Mouse (Mus musculus) cortical plate, adult 2 months (tissue): ENCODE data around the gene Plet1. TPM values are rescaled to one million over a fixed set of nuclear protein-coding genes. Genes with fewer than 3 reads are reported as not detected.

Experiments
- H3K27ac ChIP-seq: fragments of 200-500 bp; 2 replicates; pipeline ENCODE4 v1.5.1; 2012; ENCODE audit warnings: low read length, control low read depth, inconsistent platforms; ENCODE audit not compliant: insufficient read depth
- H3K4me1 ChIP-seq: fragments of 200-500 bp; 2 replicates; pipeline ENCODE4 v1.6.1; 2011; ENCODE audit warnings: low read length; ENCODE audit not compliant: control insufficient read depth, insufficient read depth
- H3K4me3 ChIP-seq: fragments of 200-500 bp; 2 replicates; pipeline ENCODE4 v1.5.1; 2011; ENCODE audit warnings: mild to moderate bottlenecking, low read length, control low read depth; ENCODE audit not compliant: insufficient read depth
- CTCF ChIP-seq: fragments of 200-500 bp; IDR thresholded peaks from 2 replicates; pipeline ENCODE4 v1.5.1; 2011; ENCODE audit warnings: mild to moderate bottlenecking, control low read depth, low read length; ENCODE audit not compliant: insufficient read depth; ENCODE audit errors: extremely low read depth
- POLR2A ChIP-seq: fragments of 200-500 bp; IDR thresholded peaks from 2 replicates; pipeline ENCODE4 v1.6.1; 2011; ENCODE audit warnings: mild to moderate bottlenecking, low read length, control low read depth; ENCODE audit not compliant: insufficient read depth; ENCODE audit errors: extremely low read depth
- polyA plus RNA-seq: library from polyadenylated mRNA; depleted of rRNA; stranded (reverse); fragments of >200 nt; gene quantifications from 2 replicates; pipeline ENCODE4 v1.2.3, GENCODE M21; 2012

Gene Plet1
- polyA plus RNA-seq, 1 experiment: 0.13 TPM

DNA sequence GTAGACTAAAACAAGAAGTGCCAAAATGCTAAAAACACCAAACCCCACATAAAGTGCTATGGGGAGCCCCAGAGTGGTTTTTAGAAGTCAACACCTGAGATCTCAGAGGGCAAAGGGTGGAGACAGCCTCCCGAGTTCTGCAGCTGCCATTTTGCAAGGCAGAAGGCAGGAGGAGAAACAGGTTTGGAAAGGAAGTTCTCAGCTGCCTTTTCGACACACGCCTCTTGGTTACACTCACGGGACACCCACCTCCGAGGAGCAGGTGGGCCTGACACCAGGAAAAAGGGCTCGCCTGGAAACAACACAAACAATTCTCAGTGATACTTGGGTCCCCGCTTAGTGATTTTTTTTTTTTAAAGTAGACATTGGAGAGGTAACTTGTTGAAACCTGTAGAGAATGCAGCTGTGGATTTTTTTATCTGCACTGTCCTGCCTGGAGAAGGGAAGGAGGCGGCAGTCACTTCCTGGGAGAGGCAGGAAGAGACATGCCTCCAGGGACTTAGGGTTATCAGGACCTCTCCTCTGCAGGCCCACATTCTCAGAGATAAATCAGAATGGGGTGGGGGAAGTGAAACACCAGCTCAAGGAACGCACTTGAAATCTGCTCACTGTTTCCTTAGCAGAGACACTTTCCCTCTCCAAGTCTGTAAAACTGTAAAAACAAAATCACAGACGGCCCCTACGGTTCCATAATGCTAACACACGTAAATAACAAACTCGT, 23.0 kb upstream of the Plet1 start:
- Histone ChIP-seq H3K4me3 (no peak overlapping the region), H3K27ac (no peak overlapping the region), H3K4me1 (no peaks in the 10 kb centered on the region)
- no peak for TF ChIP-seq CTCF
- no peak for TF ChIP-seq POLR2A

DNA sequence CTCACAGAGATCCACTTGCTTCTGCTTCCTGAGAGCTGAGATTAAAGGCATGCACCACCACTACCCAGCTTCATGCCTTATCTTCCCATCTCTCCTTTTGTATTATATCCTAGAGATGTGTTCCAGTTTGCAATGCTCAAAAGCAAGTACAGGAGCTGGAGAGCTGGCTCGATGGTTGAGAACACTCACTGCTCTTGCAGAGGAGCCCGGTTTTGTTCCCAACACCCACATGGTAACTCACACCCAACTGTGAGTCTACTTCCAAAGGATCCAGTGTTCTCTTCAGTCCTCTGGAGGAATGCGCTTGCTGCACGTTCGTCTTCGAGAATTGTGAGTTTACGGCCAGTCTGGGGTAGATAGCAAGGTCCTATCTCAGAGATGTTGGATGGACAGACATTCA, 19.0 kb upstream of the Plet1 start:
- TF ChIP-seq POLR2A: no peak
- TF ChIP-seq CTCF: no peak
- no peaks in the 10 kb centered on the region; the same call in 1 of the 2 replicates for H3K4me1 ChIP-seq
- H3K27ac ChIP-seq: no peak overlapping the region
- no peak overlapping the region for H3K4me3 ChIP-seq

DNA sequence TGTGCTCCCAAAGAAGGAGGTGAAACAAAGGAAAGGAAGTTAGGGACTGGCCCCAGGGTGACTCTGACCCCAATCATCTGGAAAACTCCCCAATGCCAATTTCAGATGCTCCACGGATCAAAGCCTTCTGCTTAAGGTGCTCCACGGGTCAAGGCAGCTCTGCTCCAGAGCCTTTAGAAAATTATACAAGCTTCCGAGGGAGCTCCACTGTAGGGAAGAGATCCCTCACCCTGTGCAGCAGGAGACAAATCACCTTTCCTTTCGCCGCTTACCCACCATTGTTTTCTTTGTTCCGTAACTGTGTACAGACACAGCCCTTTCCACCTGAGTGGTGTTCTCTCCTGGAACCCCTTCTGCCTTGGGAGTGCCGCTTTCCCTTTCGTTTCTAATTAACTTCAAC, 18.6 kb upstream of the Plet1 start:
- Histone ChIP-seq H3K4me3 (no peak overlapping the region), H3K4me1 (no peaks in the 10 kb centered on the region; the same call in 1 of the 2 replicates), H3K27ac (no peak overlapping the region)
- TF ChIP-seq POLR2A (no peak), CTCF (no peak)

DNA sequence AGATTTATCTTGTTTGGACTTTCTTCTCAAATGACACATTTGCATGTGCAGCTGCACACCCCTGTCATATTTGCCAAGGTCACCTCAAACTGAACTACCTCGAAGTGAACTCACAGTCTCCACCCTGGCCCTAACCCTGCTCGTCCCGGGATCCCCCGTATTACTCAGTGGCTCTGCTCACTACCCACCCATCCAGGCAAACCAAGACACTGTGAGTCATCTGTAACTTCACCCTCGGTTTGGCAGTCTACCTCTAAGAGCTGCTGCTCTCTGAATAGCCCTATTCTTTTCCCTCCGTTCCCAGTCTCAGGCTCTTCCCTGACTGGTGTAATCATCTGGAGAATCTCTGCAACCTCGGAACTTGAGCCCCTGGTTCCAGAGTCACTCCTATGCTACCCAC, 17.7 kb upstream of the Plet1 start:
- H3K27ac ChIP-seq: no peak overlapping the region
- TF ChIP-seq CTCF (no peak), POLR2A (no peak)
- H3K4me3 ChIP-seq: no peak overlapping the region
- no peaks in the 10 kb centered on the region; the same call in 1 of the 2 replicates for H3K4me1 ChIP-seq

DNA sequence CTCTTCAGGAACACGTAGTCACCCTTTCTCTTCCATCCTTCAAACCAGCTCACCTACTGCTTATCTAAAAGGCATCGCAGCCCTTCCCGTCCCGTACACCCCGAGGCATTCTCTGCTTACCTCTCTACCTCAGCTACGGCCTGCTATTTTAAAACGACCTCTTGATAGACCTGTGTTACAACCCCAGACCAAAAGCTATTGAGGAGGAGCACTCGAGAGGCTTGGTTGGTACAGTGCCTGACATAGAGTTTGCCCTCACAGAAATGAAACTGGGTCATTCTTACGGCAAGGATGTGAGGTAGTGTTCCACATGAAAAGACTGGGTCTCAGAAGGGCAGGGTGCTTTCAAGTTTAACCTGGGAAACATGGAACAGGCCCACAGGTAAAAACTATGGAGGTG, 17.1 kb upstream of the Plet1 start:
- Histone ChIP-seq H3K4me3 (no peak overlapping the region), H3K27ac (no peak overlapping the region), H3K4me1 (no peaks in the 10 kb centered on the region; the same call in 1 of the 2 replicates)
- TF ChIP-seq POLR2A (no peak), CTCF (no peak)

DNA sequence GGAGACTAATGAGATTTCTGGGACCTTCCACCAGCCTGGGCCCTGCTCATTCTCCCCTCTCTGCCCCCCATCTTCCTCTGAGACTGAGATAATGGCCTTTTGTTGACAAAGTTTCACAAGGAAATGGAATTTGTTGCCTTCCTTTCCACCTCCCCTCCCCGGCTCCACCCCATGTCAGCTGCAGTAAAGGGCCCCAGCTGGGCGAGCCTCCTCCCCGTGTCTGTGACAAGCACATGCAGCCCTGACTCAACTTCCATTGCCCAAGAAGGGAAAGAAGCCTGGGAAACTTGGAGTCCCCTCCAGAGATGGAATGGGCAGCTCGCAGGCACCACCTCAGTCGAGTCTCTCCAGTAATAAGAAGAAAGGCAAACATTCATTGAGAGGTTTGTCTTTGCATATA, 15.5 kb upstream of the Plet1 start:
- H3K27ac ChIP-seq: no peak overlapping the region
- TF ChIP-seq CTCF: no peak
- no peak for TF ChIP-seq POLR2A
- no peaks in the 10 kb centered on the region; the same call in 1 of the 2 replicates for H3K4me1 ChIP-seq
- no peak overlapping the region for H3K4me3 ChIP-seq

DNA sequence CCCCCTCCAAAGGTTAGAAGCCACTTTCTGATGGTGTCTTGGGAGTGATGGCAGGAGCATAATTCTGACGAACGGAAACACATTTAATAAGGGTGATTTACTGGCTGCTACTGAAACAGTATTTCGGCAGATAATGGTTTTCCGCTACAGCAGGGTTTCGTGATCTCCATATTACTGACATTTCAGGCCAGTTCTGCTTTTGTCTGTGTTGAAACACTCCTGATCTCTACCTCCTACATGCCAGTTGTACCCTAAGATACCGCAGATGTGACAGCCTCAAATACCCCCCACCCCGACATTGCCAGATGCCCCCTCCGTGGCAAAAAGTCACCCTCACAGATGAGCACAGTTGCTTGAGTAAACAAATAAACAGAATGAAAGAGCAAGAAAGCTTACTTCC, 14.8 kb upstream of the Plet1 start:
- TF ChIP-seq POLR2A: no peak
- TF ChIP-seq CTCF: no peak
- no peak overlapping the region for H3K4me3 ChIP-seq

DNA sequence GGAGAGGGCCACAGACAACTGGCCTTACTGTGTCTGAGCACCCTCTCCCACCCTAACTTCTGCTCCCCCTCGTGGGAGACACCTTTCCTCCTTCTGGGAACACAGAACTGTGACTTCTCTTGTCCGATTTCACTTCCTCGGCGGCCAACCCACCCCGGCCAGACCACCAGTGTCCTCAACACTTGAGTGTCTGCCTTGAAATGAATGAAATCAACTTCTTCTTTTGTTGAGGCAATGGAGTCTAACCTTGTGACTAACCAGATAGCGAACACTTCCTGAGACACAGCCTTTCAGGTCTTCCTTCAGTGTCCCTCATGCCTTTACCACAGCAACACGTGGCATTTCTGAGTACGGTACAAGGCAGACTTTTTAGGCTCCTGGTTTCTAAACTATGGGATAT, 11.6 kb upstream of the Plet1 start:
- TF ChIP-seq POLR2A: no peak
- TF ChIP-seq CTCF: no peak
- Histone ChIP-seq H3K4me1 (no peaks in the 10 kb centered on the region), H3K27ac (no peak overlapping the region), H3K4me3 (no peak overlapping the region)

More for the DNA sequence above, 14.8 kb upstream of the Plet1 start:
- no peaks in the 10 kb centered on the region; the same call in 1 of the 2 replicates for H3K4me1 ChIP-seq
- no peak overlapping the region for H3K27ac ChIP-seq

DNA sequence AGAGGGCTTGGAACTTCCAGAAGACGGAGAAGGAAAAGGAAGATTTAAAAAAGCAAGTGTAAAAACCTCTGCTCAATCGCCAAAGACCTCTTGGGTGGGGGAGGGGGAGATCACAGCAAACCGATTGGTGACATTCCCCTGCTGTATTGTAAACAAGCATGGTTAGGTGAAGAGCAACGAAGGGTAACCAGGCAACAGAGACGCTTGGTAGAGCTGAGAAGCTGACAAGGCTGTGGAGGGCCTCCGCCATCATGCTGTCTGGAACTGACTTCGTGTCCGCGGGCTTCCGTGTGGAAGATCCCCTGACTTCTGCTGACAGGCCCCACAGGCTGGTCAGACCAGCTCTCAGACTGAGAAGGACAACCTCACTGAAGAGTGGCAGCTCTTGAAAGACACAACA, 8.8 kb upstream of the Plet1 start:
- H3K4me3 ChIP-seq: no peak overlapping the region
- no peak overlapping the region for H3K27ac ChIP-seq
- TF ChIP-seq CTCF (no peak), POLR2A (no peak)
- no peaks in the 10 kb centered on the region for H3K4me1 ChIP-seq

DNA sequence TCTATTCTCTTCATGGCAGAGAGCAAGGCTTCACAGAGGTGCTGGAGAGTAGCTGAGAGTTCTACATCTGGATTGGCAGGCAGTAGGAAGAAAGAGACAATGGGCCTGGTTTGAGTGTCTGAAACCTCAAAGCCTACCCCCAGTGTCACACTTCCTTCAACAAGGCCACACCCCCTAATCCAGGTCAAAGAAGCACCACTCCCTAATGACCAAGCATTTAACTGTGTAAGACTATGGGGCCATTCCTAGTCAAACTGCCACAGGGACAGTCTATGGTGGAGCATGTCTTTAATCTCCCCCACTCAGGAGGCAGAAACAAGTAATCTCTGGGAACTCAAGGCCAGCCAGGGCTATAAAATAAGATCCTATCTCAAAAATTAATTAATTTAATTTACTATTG, 3.5 kb upstream of the Plet1 start:
- Histone ChIP-seq H3K4me3 (no peak overlapping the region), H3K4me1 (no peaks in the 10 kb centered on the region), H3K27ac (no peak overlapping the region)
- TF ChIP-seq POLR2A (no peak), CTCF (no peak)

DNA sequence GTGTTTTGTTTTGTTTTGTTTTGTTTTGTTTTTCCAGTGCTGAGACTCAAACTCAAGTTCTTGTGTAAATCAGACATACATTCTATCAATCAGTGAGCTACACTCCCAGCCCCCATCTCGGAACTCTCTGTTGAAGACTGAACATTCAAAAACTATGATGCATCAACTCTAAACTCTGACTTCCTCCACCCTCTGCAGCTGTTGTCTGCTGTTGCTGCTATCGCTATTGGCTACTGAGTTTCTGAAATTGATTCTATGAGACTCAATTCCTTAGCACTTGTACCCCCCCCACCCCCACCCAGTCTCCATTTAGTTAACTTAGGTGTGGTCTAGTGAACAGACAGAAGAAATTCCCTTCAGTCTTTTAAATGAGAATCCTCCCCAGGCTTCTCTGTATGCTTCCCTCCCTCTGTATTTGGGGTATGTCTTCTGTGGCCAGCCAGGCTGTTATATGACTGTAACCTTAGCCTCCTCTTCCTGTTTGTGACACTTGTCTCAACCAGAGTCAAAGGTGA, 2.7 kb upstream of the Plet1 start:
- Histone ChIP-seq H3K4me1 (no peaks in the 10 kb centered on the region), H3K27ac (no peak overlapping the region), H3K4me3 (no peak overlapping the region)
- TF ChIP-seq POLR2A: no peak
- TF ChIP-seq CTCF: no peak
